Mouse (Mus musculus) heart, embryonic 13.5 days (tissue): ENCODE measurements at regions not wholly inside any gene's neighbourhood (a gene's known extent, or its start where the extent isn't known, plus 50 kb on each side); places are given as distances from the start of the nearest gene placed in this dataset.

Experiments used
- ATAC-seq: fragments of 200-750 bp; cut with Nextera tagmentation; 2 replicates; pipeline ENCODE4 v1.8.0; 2017; ENCODE audit warnings: moderate TSS enrichment; ENCODE audit not compliant: insufficient number of reproducible peaks, low FRiP score, low TSS enrichment; ENCODE audit errors: extremely low read depth
- H3K27ac ChIP-seq: fragments of 300-500 bp; sonication (generic); replicated peaks from 2 replicates; pipeline ENCODE4 v1.5.1; 2015; ENCODE audit warnings: moderate library complexity, mild to moderate bottlenecking, inconsistent platforms
- H3K27me3 ChIP-seq: fragments of 300-500 bp; sonication (generic); replicated peaks from 2 replicates; pipeline ENCODE4 v1.6.1; 2015; ENCODE audit warnings: mild to moderate bottlenecking, inconsistent platforms
- H3K36me3 ChIP-seq: fragments of 300-500 bp; sonication (generic); 2 replicates; pipeline ENCODE4 v1.6.1; 2015; ENCODE audit warnings: mild to moderate bottlenecking, inconsistent platforms
- H3K4me1 ChIP-seq: fragments of 300-500 bp; sonication (generic); 2 replicates; pipeline ENCODE4 v1.6.1; 2015; ENCODE audit warnings: inconsistent platforms
- H3K4me2 ChIP-seq: fragments of 300-500 bp; sonication (generic); 2 replicates; pipeline ENCODE4 v1.6.1; 2015; ENCODE audit warnings: inconsistent platforms, mild to moderate bottlenecking, moderate library complexity
- H3K4me3 ChIP-seq: fragments of 300-500 bp; sonication (generic); 2 replicates; pipeline ENCODE4 v1.5.1; 2015; ENCODE audit warnings: moderate library complexity, mild to moderate bottlenecking, inconsistent platforms
- H3K9ac ChIP-seq: fragments of 300-500 bp; sonication (generic); 2 replicates; pipeline ENCODE4 v1.6.1; 2015; ENCODE audit warnings: inconsistent platforms, mild to moderate bottlenecking, moderate library complexity
- H3K9me3 ChIP-seq: fragments of 300-500 bp; sonication (generic); 2 replicates; pipeline ENCODE4 v1.6.1; 2016; ENCODE audit warnings: inconsistent platforms
- WGBS: fragments of 180-500 bp; shearing (Covaris S2); methylation state at CpG from one replicate; pipeline ENCODE4 v1.1.7; 2015; ENCODE audit warnings: mixed read lengths; 5-methylcytosine and 5-hydroxymethylcytosine counted together

DNA sequence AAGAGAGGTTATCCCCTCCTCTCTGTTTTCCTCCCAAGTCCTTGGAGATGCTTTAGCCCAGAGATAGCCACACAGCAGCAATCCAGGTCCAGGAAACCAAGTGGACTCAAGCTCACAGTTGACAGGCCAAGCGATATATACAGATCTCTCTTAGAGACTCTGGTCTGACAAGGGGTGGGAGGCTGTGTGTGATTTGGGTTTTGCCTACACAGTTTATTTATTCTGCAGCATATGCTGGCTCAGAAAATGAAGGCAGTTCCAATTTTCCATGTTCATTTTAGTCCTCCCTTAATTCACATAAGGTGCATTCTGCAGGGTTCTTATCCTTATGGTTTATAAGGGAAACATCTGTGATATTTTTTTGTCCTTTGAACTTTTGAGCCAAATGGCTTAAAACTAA lies 595.0 kb upstream of the Apob start:
- H3K4me3 ChIP-seq = no peak overlapping the region
- H3K36me3 ChIP-seq = no peaks in the 10 kb centered on the region
- no peak overlapping the region for H3K27ac ChIP-seq
- no peak for ATAC-seq
- no peaks in the 10 kb centered on the region for H3K27me3 ChIP-seq
- H3K9ac ChIP-seq = no peak overlapping the region
- H3K9me3 ChIP-seq = no peaks in the 10 kb centered on the region
- no peaks in the 10 kb centered on the region for H3K4me1 ChIP-seq
- WGBS = 77% methylated on average over 1 of the region's 1 CpGs
- no peak overlapping the region for H3K4me2 ChIP-seq

- no peaks in the 10 kb centered on the region for H3K9me3 ChIP-seq
- 79% methylated on average over 4 of the region's 4 CpGs for WGBS
- no peak for ATAC-seq
- no peaks in the 10 kb centered on the region for H3K36me3 ChIP-seq
- no peaks in the 10 kb centered on the region for H3K4me1 ChIP-seq
- H3K9ac ChIP-seq = no peak overlapping the region
- no peak overlapping the region for H3K4me2 ChIP-seq
- no peaks in the 10 kb centered on the region for H3K27me3 ChIP-seq
- H3K27ac ChIP-seq = no peak overlapping the region
- H3K4me3 ChIP-seq = no peak overlapping the region
These were observed 573.6 kb upstream of the Apob start for GRCm38 (mm10) chr12:7403800-7404199.

GRCm38 (mm10) chr12:7411810-7412209 lies 565.6 kb upstream of the Apob start:
- ATAC-seq = no peak
- H3K27me3 ChIP-seq = no peaks in the 10 kb centered on the region
- no peak overlapping the region for H3K27ac ChIP-seq
- H3K4me2 ChIP-seq = no peak overlapping the region
- no peak overlapping the region for H3K9ac ChIP-seq
- no peak overlapping the region for H3K4me3 ChIP-seq
- H3K36me3 ChIP-seq = no peaks in the 10 kb centered on the region
- 81% methylated on average over 4 of the region's 4 CpGs for WGBS
- no peaks in the 10 kb centered on the region for H3K4me1 ChIP-seq
- H3K9me3 ChIP-seq = no peaks in the 10 kb centered on the region

GRCm38 (mm10) chr12:7420276-7420675 lies 557.2 kb upstream of the Apob start:
- ATAC-seq = no peak
- H3K4me2 ChIP-seq = no peak overlapping the region
- no peaks in the 10 kb centered on the region for H3K4me1 ChIP-seq
- no peak overlapping the region for H3K27ac ChIP-seq
- H3K9ac ChIP-seq = no peak overlapping the region
- H3K4me3 ChIP-seq = no peak overlapping the region
- H3K36me3 ChIP-seq = no peaks in the 10 kb centered on the region
- H3K9me3 ChIP-seq = no peaks in the 10 kb centered on the region
- WGBS = 21% methylated on average over 1 of the region's 2 CpGs
- H3K27me3 ChIP-seq = no peaks in the 10 kb centered on the region

- no peak overlapping the region for H3K4me2 ChIP-seq
- no peak for ATAC-seq
- no peaks in the 10 kb centered on the region for H3K27me3 ChIP-seq
- H3K36me3 ChIP-seq = no peaks in the 10 kb centered on the region
- H3K4me3 ChIP-seq = no peak overlapping the region
- H3K27ac ChIP-seq = no peak overlapping the region
- H3K4me1 ChIP-seq = no peaks in the 10 kb centered on the region
- 44% methylated on average over 2 of the region's 2 CpGs for WGBS
- H3K9me3 ChIP-seq = no peaks in the 10 kb centered on the region
- H3K9ac ChIP-seq = no peak overlapping the region
These were observed 555.5 kb upstream of the Apob start for GRCm38 (mm10) chr12:7421826-7422540.

DNA sequence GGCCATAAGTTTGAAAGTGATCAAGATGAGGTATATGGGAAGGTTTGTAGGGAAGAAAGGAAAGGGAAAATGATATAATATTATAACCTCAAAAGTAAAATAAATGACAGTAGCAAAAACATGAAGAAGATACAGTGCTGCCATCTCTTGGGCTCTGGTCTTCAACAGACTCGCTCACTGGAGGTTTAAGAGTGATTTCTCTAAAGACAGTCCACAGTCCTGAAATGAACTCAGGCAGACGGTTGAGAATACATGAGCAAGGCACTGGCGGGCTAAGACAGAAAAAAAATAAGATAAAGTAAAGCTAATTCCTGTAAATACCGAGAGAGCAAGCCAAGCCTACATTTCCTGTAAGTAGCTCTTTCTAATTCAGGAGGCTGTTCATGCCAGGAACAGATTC lies 546.5 kb upstream of the Apob start:
- no peak overlapping the region for H3K27ac ChIP-seq
- no peaks in the 10 kb centered on the region for H3K27me3 ChIP-seq
- ATAC-seq = no peak
- no peaks in the 10 kb centered on the region for H3K36me3 ChIP-seq
- H3K9ac ChIP-seq = no peak overlapping the region
- WGBS = 53% methylated on average over 4 of the region's 4 CpGs
- H3K4me2 ChIP-seq = no peak overlapping the region
- H3K4me1 ChIP-seq = no peaks in the 10 kb centered on the region
- H3K9me3 ChIP-seq = no peaks in the 10 kb centered on the region
- H3K4me3 ChIP-seq = no peak overlapping the region

- ATAC-seq = no peak
- Histone ChIP-seq H3K27ac (no peak overlapping the region), H3K27me3 (no peaks in the 10 kb centered on the region), H3K4me2 (no peak overlapping the region), H3K4me1 (no peaks in the 10 kb centered on the region), H3K9me3 (no peaks in the 10 kb centered on the region), H3K4me3 (no peak overlapping the region), H3K36me3 (no peaks in the 10 kb centered on the region), H3K9ac (no peak overlapping the region)
- WGBS = 63% methylated on average over 2 of the region's 2 CpGs
These were observed 532.2 kb upstream of the Apob start for GRCm38 (mm10) chr12:7445238-7445637.

DNA sequence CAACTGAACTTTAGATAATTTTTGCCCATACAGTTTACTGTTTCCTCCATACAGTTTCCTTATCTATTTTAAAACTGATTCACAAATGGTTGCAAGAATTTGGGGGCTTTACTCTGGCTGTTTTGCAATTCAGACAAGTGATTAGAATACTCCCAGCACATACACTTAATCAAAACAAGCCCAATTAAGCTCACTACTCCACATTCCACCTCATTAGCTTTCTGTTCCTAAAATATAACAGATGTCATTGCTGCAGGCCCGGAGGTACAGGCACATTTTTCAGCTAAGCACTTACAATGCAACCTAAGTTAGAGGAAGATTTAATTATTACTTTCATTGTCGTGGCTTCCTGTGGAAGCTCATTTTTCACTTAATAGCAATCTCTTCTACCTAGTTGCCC lies 526.9 kb upstream of the Apob start:
- Histone ChIP-seq H3K9me3 (no peaks in the 10 kb centered on the region), H3K27me3 (no peaks in the 10 kb centered on the region), H3K36me3 (no peaks in the 10 kb centered on the region), H3K9ac (no peak overlapping the region), H3K4me2 (no peak overlapping the region), H3K4me1 (no peaks in the 10 kb centered on the region), H3K4me3 (no peak overlapping the region), H3K27ac (no peak overlapping the region)
- WGBS = 53% methylated on average over 2 of the region's 2 CpGs
- no peak for ATAC-seq

DNA sequence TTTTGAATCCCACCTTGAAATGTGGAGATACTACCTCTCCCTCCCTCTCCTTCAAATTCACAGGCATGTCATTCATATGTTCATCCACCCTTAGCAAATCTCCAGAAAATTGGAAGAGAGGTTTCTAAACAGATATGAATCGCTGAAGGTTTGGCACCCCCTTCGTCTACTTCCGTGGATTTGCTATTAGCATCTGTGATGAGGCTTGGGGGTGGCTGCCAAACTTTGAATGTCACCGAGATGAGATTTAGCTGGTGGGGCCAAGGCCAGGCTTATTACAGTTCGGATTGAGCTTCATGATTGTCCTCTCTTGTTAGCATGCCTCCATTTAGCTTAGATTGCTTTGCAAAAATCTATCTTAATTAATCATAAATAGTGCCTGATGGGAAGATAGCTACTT lies 520.4 kb upstream of the Apob start:
- H3K4me1 ChIP-seq = no peaks in the 10 kb centered on the region
- no peak overlapping the region for H3K27ac ChIP-seq
- no peaks in the 10 kb centered on the region for H3K9me3 ChIP-seq
- WGBS = 73% methylated on average over 5 of the region's 5 CpGs
- no peak overlapping the region for H3K4me3 ChIP-seq
- no peak overlapping the region for H3K4me2 ChIP-seq
- H3K9ac ChIP-seq = no peak overlapping the region
- ATAC-seq = no peak
- H3K36me3 ChIP-seq = no peaks in the 10 kb centered on the region
- no peaks in the 10 kb centered on the region for H3K27me3 ChIP-seq

DNA sequence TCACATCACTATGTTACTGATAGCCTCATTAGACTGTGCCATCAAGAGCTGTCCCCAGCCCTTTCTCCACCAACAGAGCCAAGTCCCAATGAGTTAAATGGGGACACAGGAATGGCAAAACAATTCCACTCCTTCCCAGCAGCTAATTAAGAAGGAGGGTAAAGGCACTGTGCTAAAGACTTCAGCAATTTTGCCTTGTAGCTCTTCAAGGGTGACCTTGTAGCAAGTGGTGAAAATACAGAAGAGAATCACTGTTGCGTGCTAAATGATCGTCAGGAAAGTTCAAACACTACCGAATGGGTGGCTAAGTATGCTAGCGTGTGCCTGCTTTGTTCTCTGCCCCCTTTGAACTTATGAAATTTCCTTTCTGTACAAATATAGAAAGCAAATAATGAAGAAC lies 519.9 kb upstream of the Apob start:
- whole genome bisulfite sequencing = 88% methylated on average over 4 of the region's 4 CpGs
- Histone ChIP-seq H3K27ac (no peak overlapping the region), H3K4me3 (no peak overlapping the region), H3K36me3 (no peaks in the 10 kb centered on the region), H3K4me1 (no peaks in the 10 kb centered on the region), H3K9ac (no peak overlapping the region), H3K4me2 (no peak overlapping the region), H3K9me3 (no peaks in the 10 kb centered on the region), H3K27me3 (no peaks in the 10 kb centered on the region)
- ATAC-seq = no peak

GRCm38 (mm10) chr12:7464947-7465346 lies 512.5 kb upstream of the Apob start:
- 16% methylated on average over 1 of the region's 1 CpGs for WGBS
- ATAC-seq = no peak

GRCm38 (mm10) chr12:7512579-7513248 lies 464.7 kb upstream of the Apob start:
- Histone ChIP-seq H3K9me3 (no peaks in the 10 kb centered on the region), H3K27me3 (no peaks in the 10 kb centered on the region), H3K4me1 (no peaks in the 10 kb centered on the region), H3K27ac (no peak overlapping the region), H3K36me3 (no peaks in the 10 kb centered on the region), H3K9ac (no peak overlapping the region), H3K4me2 (no peak overlapping the region), H3K4me3 (no peak overlapping the region)
- WGBS = 81% methylated on average over 12 of the region's 12 CpGs
- ATAC-seq = no peak

More at GRCm38 (mm10) chr12:7464947-7465346, 512.5 kb upstream of the Apob start:
- no peaks in the 10 kb centered on the region for H3K27me3 ChIP-seq
- H3K4me2 ChIP-seq = no peak overlapping the region
- H3K9me3 ChIP-seq = no peaks in the 10 kb centered on the region
- no peaks in the 10 kb centered on the region for H3K4me1 ChIP-seq
- no peaks in the 10 kb centered on the region for H3K36me3 ChIP-seq
- H3K4me3 ChIP-seq = no peak overlapping the region
- no peak overlapping the region for H3K9ac ChIP-seq
- H3K27ac ChIP-seq = no peak overlapping the region
